Mouse (Mus musculus) embryonic facial prominence, embryonic 12.5 days (tissue): ENCODE measurements at regions not wholly inside any gene's neighbourhood (a gene's known extent, or its start where the extent isn't known, plus 50 kb on each side); places are given as distances from the start of the nearest gene placed in this dataset.

Source experiments
- ATAC-seq: fragments of 200-750 bp; cut with Nextera tagmentation; 2 replicates; pipeline ENCODE4 v1.8.0; 2017; ENCODE audit not compliant: insufficient number of reproducible peaks, insufficient read depth, low FRiP score, low TSS enrichment
- H3K27ac ChIP-seq: fragments of 300-500 bp; sonication (generic); 2 replicates; pipeline ENCODE4 v1.5.1; 2016; ENCODE audit warnings: mild to moderate bottlenecking
- H3K27me3 ChIP-seq: fragments of 300-500 bp; sonication (generic); 2 replicates; pipeline ENCODE4 v1.6.1; 2016; ENCODE audit warnings: mild to moderate bottlenecking, moderate library complexity
- H3K36me3 ChIP-seq: fragments of 300-500 bp; sonication (generic); 2 replicates; pipeline ENCODE4 v1.6.1; 2016; ENCODE audit warnings: mild to moderate bottlenecking
- H3K4me1 ChIP-seq: fragments of 300-500 bp; sonication (generic); 2 replicates; pipeline ENCODE4 v1.6.1; 2016
- H3K4me2 ChIP-seq: fragments of 300-500 bp; sonication (generic); replicated peaks from 2 replicates; pipeline ENCODE4 v1.6.1; 2016; ENCODE audit warnings: mild to moderate bottlenecking, moderate library complexity
- H3K4me3 ChIP-seq: fragments of 300-500 bp; sonication (generic); 2 replicates; pipeline ENCODE4 v1.5.1; 2016; ENCODE audit warnings: mild to moderate bottlenecking
- H3K9ac ChIP-seq: fragments of 300-500 bp; sonication (generic); 2 replicates; pipeline ENCODE4 v1.6.1; 2016; ENCODE audit warnings: mild to moderate bottlenecking, moderate library complexity
- H3K9me3 ChIP-seq: fragments of 300-500 bp; sonication (generic); 2 replicates; pipeline ENCODE4 v1.6.1; 2016; ENCODE audit warnings: mild to moderate bottlenecking, moderate library complexity
- WGBS: fragments of 180-500 bp; shearing (Covaris S2); methylation state at CpG from one replicate; pipeline ENCODE4 v1.1.7; 2016; 5-methylcytosine and 5-hydroxymethylcytosine counted together

- H3K9ac ChIP-seq, result no peak overlapping the region
- H3K4me1 ChIP-seq, result no peaks in the 10 kb centered on the region
- H3K9me3 ChIP-seq, result no peaks in the 10 kb centered on the region
- 93% methylated on average over 5 of the region's 5 CpGs for WGBS
- H3K27ac ChIP-seq, result no peak overlapping the region
- no peaks in the 10 kb centered on the region for H3K27me3 ChIP-seq
- no peak overlapping the region for H3K4me3 ChIP-seq
- no peak overlapping the region for H3K4me2 ChIP-seq
- no peaks in the 10 kb centered on the region for H3K36me3 ChIP-seq
- no peak for ATAC-seq
Observed at GRCm38 (mm10) chr14:28704729-28705128, 200.2 kb downstream of the Wnt5a start.

- 53% methylated on average over 10 of the region's 10 CpGs for WGBS
- no peak for ATAC-seq
- Histone ChIP-seq H3K9me3 (no peaks in the 10 kb centered on the region), H3K4me2 (no peak overlapping the region), H3K27me3 (no peaks in the 10 kb centered on the region), H3K27ac (no peak overlapping the region), H3K36me3 (no peaks in the 10 kb centered on the region), H3K4me3 (no peak overlapping the region), H3K9ac (no peak overlapping the region), H3K4me1 (0 out of 2 replicates have a peak, but pooled peaks cover 3% of the 10 kb centered on the region)
Observed at GRCm38 (mm10) chr14:28714598-28714997, 210.0 kb downstream of the Wnt5a start.

GRCm38 (mm10) chr14:28720545-28720944 is 216.0 kb downstream of the Wnt5a start:
- 95% methylated on average over 3 of the region's 3 CpGs for WGBS
- no peak overlapping the region for H3K27ac ChIP-seq
- no peak overlapping the region for H3K9ac ChIP-seq
- H3K4me3 ChIP-seq, result no peak overlapping the region
- no peaks in the 10 kb centered on the region for H3K27me3 ChIP-seq
- no peak overlapping the region for H3K4me2 ChIP-seq
- H3K4me1 ChIP-seq, result no peaks in the 10 kb centered on the region
- no peak for ATAC-seq
- H3K9me3 ChIP-seq, result no peaks in the 10 kb centered on the region
- no peaks in the 10 kb centered on the region for H3K36me3 ChIP-seq

- no peak overlapping the region for H3K27ac ChIP-seq
- H3K4me2 ChIP-seq, result no peak overlapping the region
- no peak overlapping the region for H3K9ac ChIP-seq
- 84% methylated on average over 4 of the region's 4 CpGs for WGBS
- no peaks in the 10 kb centered on the region for H3K27me3 ChIP-seq
- H3K4me1 ChIP-seq, result no peaks in the 10 kb centered on the region
- ATAC-seq, result no peak
- no peak overlapping the region for H3K4me3 ChIP-seq
- H3K36me3 ChIP-seq, result no peaks in the 10 kb centered on the region
- no peaks in the 10 kb centered on the region for H3K9me3 ChIP-seq
Observed at GRCm38 (mm10) chr14:28725666-28726065, 221.1 kb downstream of the Wnt5a start.

DNA sequence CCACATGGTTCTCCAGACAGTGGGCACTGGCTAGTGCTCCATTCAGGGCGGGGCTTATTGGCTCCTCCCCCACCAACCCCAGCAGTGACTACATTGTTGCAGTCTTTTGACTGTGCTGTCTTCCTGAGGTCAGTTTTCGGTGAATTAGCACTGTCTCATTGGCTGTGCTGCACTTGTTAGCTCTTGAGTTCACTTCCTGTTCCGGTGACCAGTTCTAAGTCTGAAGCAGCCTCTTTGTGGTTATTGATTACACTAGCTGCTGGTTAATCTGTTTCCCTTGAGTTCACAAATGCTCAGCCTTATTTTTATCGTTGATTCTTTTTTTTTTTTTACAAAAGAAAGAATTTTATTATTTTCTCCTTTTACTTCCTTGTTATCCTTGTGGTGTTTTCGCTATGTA is 228.9 kb downstream of the Wnt5a start:
- Histone ChIP-seq H3K4me1 (no peaks in the 10 kb centered on the region), H3K27me3 (no peaks in the 10 kb centered on the region), H3K9ac (no peak overlapping the region), H3K36me3 (no peaks in the 10 kb centered on the region), H3K9me3 (no peaks in the 10 kb centered on the region), H3K27ac (no peak overlapping the region), H3K4me2 (no peak overlapping the region), H3K4me3 (no peak overlapping the region)
- ATAC-seq, result no peak
- WGBS, result 75% methylated on average over 5 of the region's 5 CpGs

- ATAC-seq, result no peak
- Histone ChIP-seq H3K36me3 (no peaks in the 10 kb centered on the region), H3K9ac (no peak overlapping the region), H3K4me1 (no peaks in the 10 kb centered on the region), H3K27me3 (no peaks in the 10 kb centered on the region), H3K4me2 (no peak overlapping the region), H3K9me3 (no peaks in the 10 kb centered on the region), H3K4me3 (no peak overlapping the region), H3K27ac (no peak overlapping the region)
- 90% methylated on average over 5 of the region's 5 CpGs for WGBS
Observed at GRCm38 (mm10) chr14:28735446-28735845, 230.9 kb downstream of the Wnt5a start.

GRCm38 (mm10) chr14:28740076-28740475 is 235.5 kb downstream of the Wnt5a start:
- WGBS, result 81% methylated on average over 1 of the region's 1 CpGs
- H3K4me1 ChIP-seq, result no peaks in the 10 kb centered on the region

DNA sequence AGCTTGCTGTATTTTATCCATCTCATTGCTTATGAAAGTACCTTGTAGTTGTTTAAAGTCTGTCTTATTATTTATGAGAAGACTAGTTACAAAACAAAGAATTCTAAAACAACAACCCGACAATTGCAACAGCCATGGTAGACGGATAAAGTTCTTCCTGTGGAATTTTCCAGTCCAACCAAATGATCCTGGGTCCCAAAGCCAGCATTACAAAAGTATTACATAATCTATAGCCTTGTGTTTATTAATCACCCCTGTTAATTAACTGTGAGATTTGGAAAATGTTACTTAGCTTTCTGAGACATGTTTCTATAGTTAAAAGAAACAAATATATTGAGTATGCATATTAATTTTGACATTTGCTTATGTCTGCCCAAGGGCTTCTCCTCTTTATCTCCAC is 236.9 kb downstream of the Wnt5a start:
- H3K4me3 ChIP-seq, result no peak overlapping the region
- H3K27ac ChIP-seq, result no peak overlapping the region
- no peaks in the 10 kb centered on the region for H3K36me3 ChIP-seq
- H3K9ac ChIP-seq, result no peak overlapping the region
- ATAC-seq, result no peak
- WGBS, result 79% methylated on average over 2 of the region's 2 CpGs
- H3K4me2 ChIP-seq, result no peak overlapping the region
- H3K4me1 ChIP-seq, result no peaks in the 10 kb centered on the region
- H3K9me3 ChIP-seq, result no peaks in the 10 kb centered on the region
- H3K27me3 ChIP-seq, result no peaks in the 10 kb centered on the region

More at GRCm38 (mm10) chr14:28740076-28740475, 235.5 kb downstream of the Wnt5a start:
- H3K27ac ChIP-seq, result no peak overlapping the region
- H3K9me3 ChIP-seq, result no peaks in the 10 kb centered on the region
- no peaks in the 10 kb centered on the region for H3K27me3 ChIP-seq
- H3K9ac ChIP-seq, result no peak overlapping the region
- no peaks in the 10 kb centered on the region for H3K36me3 ChIP-seq
- no peak overlapping the region for H3K4me3 ChIP-seq
- H3K4me2 ChIP-seq, result no peak overlapping the region
- no peak for ATAC-seq

- H3K4me1 ChIP-seq, result no peaks in the 10 kb centered on the region
- ATAC-seq, result no peak
Observed at GRCm38 (mm10) chr14:28743673-28744072, 239.1 kb downstream of the Wnt5a start.

GRCm38 (mm10) chr14:28750301-28750700 is 245.8 kb downstream of the Wnt5a start:
- Histone ChIP-seq H3K27me3 (no peaks in the 10 kb centered on the region), H3K4me1 (no peaks in the 10 kb centered on the region), H3K4me3 (no peak overlapping the region), H3K4me2 (no peak overlapping the region), H3K27ac (no peak overlapping the region), H3K9me3 (no peaks in the 10 kb centered on the region), H3K36me3 (no peaks in the 10 kb centered on the region), H3K9ac (no peak overlapping the region)
- WGBS, result 71% methylated on average over 1 of the region's 1 CpGs
- ATAC-seq, result no peak

More at GRCm38 (mm10) chr14:28743673-28744072, 239.1 kb downstream of the Wnt5a start:
- Histone ChIP-seq H3K9ac (no peak overlapping the region), H3K27ac (no peak overlapping the region), H3K9me3 (no peaks in the 10 kb centered on the region), H3K36me3 (no peaks in the 10 kb centered on the region), H3K27me3 (no peaks in the 10 kb centered on the region), H3K4me2 (no peak overlapping the region), H3K4me3 (no peak overlapping the region)
- 69% methylated on average over 4 of the region's 4 CpGs for WGBS

- Histone ChIP-seq H3K9me3 (no peaks in the 10 kb centered on the region), H3K27me3 (no peaks in the 10 kb centered on the region)
Observed at GRCm38 (mm10) chr14:28765201-28765600, 252.8 kb upstream of the Lrtm1 start.

GRCm38 (mm10) chr14:28773068-28773467 is 244.9 kb upstream of the Lrtm1 start:
- Histone ChIP-seq H3K4me1 (peaks cover 21% of the 10 kb centered on the region; the same call in 1 of the 2 replicates), H3K4me3 (no peak overlapping the region), H3K36me3 (no peaks in the 10 kb centered on the region), H3K4me2 (no peak overlapping the region), H3K27ac (no peak overlapping the region), H3K9me3 (no peaks in the 10 kb centered on the region), H3K27me3 (no peaks in the 10 kb centered on the region), H3K9ac (no peak overlapping the region)
- no peak for ATAC-seq
- WGBS, result 65% methylated on average over 11 of the region's 11 CpGs

More at GRCm38 (mm10) chr14:28765201-28765600, 252.8 kb upstream of the Lrtm1 start:
- Histone ChIP-seq H3K4me3 (no peak overlapping the region), H3K4me2 (no peak overlapping the region), H3K27ac (no peak overlapping the region), H3K36me3 (no peaks in the 10 kb centered on the region), H3K9ac (no peak overlapping the region), H3K4me1 (no peaks in the 10 kb centered on the region)
- no peak for ATAC-seq
- 93% methylated on average over 1 of the region's 1 CpGs for WGBS

- Histone ChIP-seq H3K27ac (no peak overlapping the region), H3K4me3 (no peak overlapping the region), H3K4me2 (no peak overlapping the region), H3K4me1 (peaks cover 21% of the 10 kb centered on the region; the same call in 1 of the 2 replicates), H3K36me3 (no peaks in the 10 kb centered on the region), H3K9ac (no peak overlapping the region), H3K9me3 (no peaks in the 10 kb centered on the region), H3K27me3 (no peaks in the 10 kb centered on the region)
- ATAC-seq, result no peak
- WGBS, result 46% methylated on average over 1 of the region's 1 CpGs
Observed at GRCm38 (mm10) chr14:28775686-28776085, 242.3 kb upstream of the Lrtm1 start.
